Mouse (Mus musculus) heart, adult 2 months (tissue): Measurements from ENCODE around the gene Rbp7.

Source experiments
- CTCF ChIP-seq: fragments of 200-600 bp; IDR thresholded peaks from 2 replicates; pipeline ENCODE4 v1.8.1; 2022; ENCODE audit warnings: antibody characterized with exemption, mild to moderate bottlenecking, moderate library complexity
- EP300 ChIP-seq: fragments of 200-500 bp; IDR thresholded peaks from 2 replicates; pipeline ENCODE4 v1.6.1; 2011; ENCODE audit warnings: low read depth, low read length, control low read depth; ENCODE audit not compliant: insufficient read depth
- POLR2A ChIP-seq: fragments of 200-500 bp; IDR thresholded peaks from 2 replicates; pipeline ENCODE4 v1.6.1; 2011; ENCODE audit warnings: mild to moderate bottlenecking, low read depth, low read length, control low read depth; ENCODE audit not compliant: insufficient read depth

- no peak for TF ChIP-seq CTCF
- no peak for TF ChIP-seq EP300
- no peak for TF ChIP-seq POLR2A
Observed at GRCm38 (mm10) chr4:149498901-149499300, 44.1 kb upstream of the Rbp7 start.
